Mouse (Mus musculus) heart, adult 2 months (tissue): ENCODE data around the gene Ubiad1. TPM values are rescaled to one million over a fixed set of nuclear protein-coding genes. Genes with fewer than 3 reads are reported as not detected.

Experiments used
- DNase-seq, 2 experiments: peaks; one replicate each; pipeline ENCODE4 v3.0.0; 2021
- H3K27ac ChIP-seq: fragments of 200-600 bp; 2 replicates; pipeline ENCODE4 v1.8.1; 2022
- H3K27me3 ChIP-seq: fragments of 200-500 bp; 2 replicates; pipeline ENCODE4 v1.6.1; 2012; ENCODE audit warnings: mild to moderate bottlenecking, low read length, inconsistent platforms, mixed read lengths; ENCODE audit not compliant: control insufficient read depth, insufficient read depth
- H3K36me3 ChIP-seq: fragments of 200-500 bp; 2 replicates; pipeline ENCODE4 v1.6.1; 2012; ENCODE audit warnings: low read length, inconsistent platforms; ENCODE audit not compliant: control insufficient read depth, insufficient read depth
- H3K4me1 ChIP-seq: fragments of 200-500 bp; 2 replicates; pipeline ENCODE4 v1.6.1; 2011; ENCODE audit warnings: low read length; ENCODE audit not compliant: control insufficient read depth, insufficient read depth
- H3K4me3 ChIP-seq: fragments of 200-600 bp; 2 replicates; pipeline ENCODE4 v1.8.1; 2022
- H3K79me2 ChIP-seq: fragments of 200-500 bp; replicated peaks from 2 replicates; pipeline ENCODE4 v1.6.1; 2012; ENCODE audit warnings: mild to moderate bottlenecking, inconsistent platforms, low read length, moderate library complexity, mixed read lengths; ENCODE audit not compliant: control insufficient read depth, insufficient read depth
- H3K9ac ChIP-seq: fragments of 200-500 bp; 2 replicates; pipeline ENCODE4 v1.6.1; 2012; ENCODE audit warnings: low read depth, mild to moderate bottlenecking, control low read depth, inconsistent platforms, low read length, mixed read lengths
- CTCF ChIP-seq: fragments of 200-600 bp; IDR thresholded peaks from 2 replicates; pipeline ENCODE4 v1.8.1; 2022; ENCODE audit warnings: antibody characterized with exemption, mild to moderate bottlenecking, moderate library complexity
- EP300 ChIP-seq: fragments of 200-500 bp; IDR thresholded peaks from 2 replicates; pipeline ENCODE4 v1.6.1; 2011; ENCODE audit warnings: low read depth, low read length, control low read depth; ENCODE audit not compliant: insufficient read depth
- POLR2A ChIP-seq: fragments of 200-500 bp; IDR thresholded peaks from 2 replicates; pipeline ENCODE4 v1.6.1; 2011; ENCODE audit warnings: mild to moderate bottlenecking, low read depth, low read length, control low read depth; ENCODE audit not compliant: insufficient read depth
- WGBS: fragments of 180-500 bp; shearing (Covaris S2); methylation state at CpG from one replicate; pipeline ENCODE4 v1.1.7; 2018; 5-methylcytosine and 5-hydroxymethylcytosine counted together
- intact Hi-C: fragments of 180-260 bp; cut with DNase I; formaldehyde crosslinking; loops from one replicate; pipeline ENCODE4 v1.15.1; 2025
- polyA plus RNA-seq: library from polyadenylated mRNA; depleted of rRNA; stranded (reverse); fragments of >200 nt; gene quantifications from 2 replicates; pipeline ENCODE4 v1.2.3, GENCODE M21; 2012
- total RNA-seq, 2 experiments: library from RNA; stranded (reverse); gene quantifications; 2 replicates each; pipeline ENCODE4 v1.2.3; 2021

The Ubiad1 gene
- total and polyA plus RNA-seq, 3 experiments = 17.8 to 25.5 (median 20.9) TPM

GRCm38 (mm10) chr4:148461772-148462171, 17.2 kb upstream of the Ubiad1 start:
- H3K27ac ChIP-seq = no peak overlapping the region
- no peaks in the 10 kb centered on the region for H3K79me2 ChIP-seq
- DNase-seq = no peak
- 78% methylated on average over 4 of the region's 4 CpGs for WGBS
- no peak overlapping the region for H3K4me3 ChIP-seq
- H3K36me3 ChIP-seq = no peaks in the 10 kb centered on the region
- no peaks in the 10 kb centered on the region for H3K27me3 ChIP-seq
- intact Hi-C loops = no loop called here
- no peaks in the 10 kb centered on the region for H3K4me1 ChIP-seq
- no peak overlapping the region for H3K9ac ChIP-seq
- TF ChIP-seq CTCF (peak; percentile 29; the same call in 1 of the 2 replicates), EP300 (no peak), POLR2A (no peak)

DNA sequence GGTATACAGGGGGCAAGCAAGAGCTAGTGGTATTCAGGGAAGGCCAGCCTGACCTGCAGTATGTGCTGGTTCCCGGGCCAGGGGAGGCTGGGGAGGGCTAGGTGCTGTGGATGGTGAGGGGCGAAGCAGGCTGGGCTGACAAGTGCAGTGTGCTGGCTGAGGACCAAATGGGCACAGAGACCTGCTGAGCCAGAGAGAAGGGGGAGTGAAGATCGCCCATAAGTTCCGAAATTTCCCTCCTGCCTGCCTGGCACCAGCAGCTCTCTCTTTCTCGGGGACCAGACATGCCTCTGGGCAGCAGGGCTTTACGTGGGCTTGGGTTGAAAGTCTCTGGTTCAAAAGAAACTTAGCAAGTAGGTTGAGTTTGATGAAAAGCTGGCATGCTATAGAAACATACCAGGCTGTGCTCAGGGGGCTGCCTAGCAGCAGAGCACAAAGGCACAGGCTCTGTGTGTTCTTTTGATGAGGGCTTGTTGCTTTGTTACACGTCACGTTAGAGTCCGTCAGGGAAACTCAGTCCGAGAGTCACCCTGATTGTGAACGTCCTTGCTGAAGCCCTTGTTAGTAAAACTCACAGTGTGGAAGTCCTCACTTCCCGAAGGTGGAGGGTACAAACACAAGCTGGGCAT, 16.2 kb upstream of the Ubiad1 start:
- Histone ChIP-seq H3K36me3 (no peaks in the 10 kb centered on the region), H3K9ac (no peak overlapping the region), H3K79me2 (no peaks in the 10 kb centered on the region), H3K4me1 (no peaks in the 10 kb centered on the region), H3K27me3 (no peaks in the 10 kb centered on the region), H3K4me3 (no peak overlapping the region), H3K27ac (no peak overlapping the region)
- no peak for DNase-seq
- TF ChIP-seq CTCF (no peak), POLR2A (no peak), EP300 (no peak)
- intact Hi-C loops = no loop called here
- 90% methylated on average over 12 of the region's 12 CpGs for WGBS

DNA sequence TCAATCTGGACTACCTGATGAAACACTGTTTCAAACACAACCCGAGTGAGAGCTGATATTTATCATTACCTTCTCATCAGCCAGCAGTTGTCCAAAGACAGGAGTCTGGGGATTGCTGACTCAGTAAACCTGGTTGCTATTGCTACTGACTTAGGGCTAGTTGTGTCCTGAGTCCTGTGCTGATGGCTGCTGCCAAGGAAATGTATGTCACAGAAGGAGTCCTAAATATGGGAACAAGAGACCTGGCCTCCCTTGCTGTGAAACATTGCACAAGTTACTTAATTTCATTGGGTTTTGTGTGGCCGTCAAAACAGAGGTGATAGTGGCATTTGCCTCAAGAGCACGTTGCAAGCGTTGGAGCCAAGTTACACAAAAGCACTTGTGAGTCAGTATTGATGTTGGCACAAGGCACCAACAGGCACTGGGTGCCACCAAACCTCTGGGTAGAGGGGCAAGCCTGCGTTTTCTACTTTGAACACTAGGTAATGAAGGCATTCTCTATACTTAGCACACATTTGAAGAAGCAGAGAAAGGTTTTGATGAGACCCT, 11.0 kb upstream of the Ubiad1 start:
- no peak overlapping the region for H3K9ac ChIP-seq
- TF ChIP-seq EP300 = no peak
- TF ChIP-seq POLR2A = no peak
- TF ChIP-seq CTCF = no peak
- 71% methylated on average over 5 of the region's 5 CpGs for WGBS
- H3K27ac ChIP-seq = no peak overlapping the region
- intact Hi-C loops = no loop called here
- H3K4me1 ChIP-seq = no peaks in the 10 kb centered on the region
- H3K36me3 ChIP-seq = no peaks in the 10 kb centered on the region
- H3K27me3 ChIP-seq = no peaks in the 10 kb centered on the region
- H3K79me2 ChIP-seq = no peaks in the 10 kb centered on the region
- no peak for DNase-seq
- no peak overlapping the region for H3K4me3 ChIP-seq

DNA sequence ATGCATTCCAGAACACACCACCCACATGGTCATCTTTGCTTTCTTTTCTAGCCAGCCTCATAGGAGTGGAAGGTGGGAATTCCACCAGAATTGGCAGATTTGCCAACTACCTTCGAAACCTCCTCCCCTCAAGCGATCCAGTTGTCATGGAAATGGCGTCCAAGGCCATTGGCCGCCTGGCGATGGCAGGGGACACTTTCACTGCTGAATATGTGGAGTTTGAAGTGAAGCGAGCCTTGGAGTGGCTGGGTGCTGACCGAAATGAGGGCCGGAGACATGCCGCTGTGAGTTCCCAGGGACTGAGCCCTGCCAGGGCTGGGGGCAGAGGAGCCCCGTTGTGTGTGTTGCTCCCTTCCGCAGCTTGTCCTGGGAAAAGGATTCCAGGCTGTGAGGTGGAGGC, 9.1 kb upstream of the Ubiad1 start:
- intact Hi-C loops = loop anchor here (5.0 kb wide), 1 partner anchor 134 kb away; no protein-coding TSS in a partner anchor
- H3K4me3 ChIP-seq = no peak overlapping the region
- no peak overlapping the region for H3K9ac ChIP-seq
- TF ChIP-seq EP300 (no peak), POLR2A (no peak), CTCF (no peak)
- no peaks in the 10 kb centered on the region for H3K27me3 ChIP-seq
- DNase-seq = no peak
- H3K36me3 ChIP-seq = no peaks in the 10 kb centered on the region
- no peak overlapping the region for H3K27ac ChIP-seq
- peaks cover 2% of the 10 kb centered on the region for H3K4me1 ChIP-seq
- no peaks in the 10 kb centered on the region; the same call in 1 of the 2 replicates for H3K79me2 ChIP-seq
- WGBS = 95% methylated on average over 11 of the region's 11 CpGs

DNA sequence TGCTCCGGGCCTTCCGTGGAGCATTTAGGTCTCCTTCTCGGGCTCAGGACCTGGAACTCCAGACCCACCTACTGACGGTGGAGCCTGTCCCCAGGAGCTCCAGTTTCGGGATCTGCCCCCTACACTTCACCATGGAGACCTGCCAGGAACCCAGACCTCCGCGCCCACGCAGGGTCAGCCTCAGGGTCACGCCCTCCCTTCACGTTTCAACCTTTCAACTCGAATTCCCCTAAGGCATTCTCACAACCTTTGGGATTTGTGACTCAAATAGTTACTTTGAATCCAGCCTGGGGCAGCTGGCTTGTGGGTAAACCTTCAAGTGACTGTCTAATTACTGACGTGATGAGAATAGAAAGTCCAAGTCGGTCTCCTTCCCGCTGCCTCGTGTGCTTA, 4.3 kb upstream of the Ubiad1 start:
- H3K79me2 ChIP-seq = no peaks in the 10 kb centered on the region; the same call in 1 of the 2 replicates
- peak overlapping the region; percentile 90 for H3K27ac ChIP-seq
- peaks cover 5% of the 10 kb centered on the region for H3K4me1 ChIP-seq
- no peaks in the 10 kb centered on the region for H3K36me3 ChIP-seq
- under 1% methylated on average over 15 of the region's 15 CpGs for WGBS
- H3K27me3 ChIP-seq = no peaks in the 10 kb centered on the region
- H3K9ac ChIP-seq = peak overlapping the region; percentile 95
- DNase-seq = no peak
- H3K4me3 ChIP-seq = peak overlapping the region; percentile 85
- intact Hi-C loops = no loop called here
- no peak for TF ChIP-seq CTCF
- TF ChIP-seq POLR2A = no peak
- no peak for TF ChIP-seq EP300

- no peaks in the 10 kb centered on the region for H3K27me3 ChIP-seq
- peaks cover 5% of the 10 kb centered on the region for H3K4me1 ChIP-seq
- TF ChIP-seq EP300 = peak; percentile 84
- TF ChIP-seq CTCF = no peak
- TF ChIP-seq POLR2A = peak; percentile 90
- intact Hi-C loops = no loop called here
- peak; percentile 94 to 96 for DNase-seq
- no peaks in the 10 kb centered on the region; the same call in 1 of the 2 replicates for H3K36me3 ChIP-seq
- under 1% methylated on average over 56 of the region's 56 CpGs for WGBS
- H3K4me3 ChIP-seq = peak within 1 kb of the TSS; percentile 85
- H3K79me2 ChIP-seq = no peaks in the 10 kb centered on the region; the same call in 1 of the 2 replicates
- H3K27ac ChIP-seq = peak within 1 kb of the TSS; percentile 90
- peak within 1 kb of the TSS; percentile 95 for H3K9ac ChIP-seq
These were observed 3.7 kb upstream of the Ubiad1 start, which contains the start of gene Mtor for GRCm38 (mm10) chr4:148448179-148448852. Gene Mtor, plus strand, starts transcription at chr4:148448611.
